Mouse (Mus musculus): ENCODE data around the gene Gm28308. TPM values are rescaled to one million over a fixed set of nuclear protein-coding genes. Genes with fewer than 3 reads are reported as not detected.

Gm28308 gene
- total and polyA plus RNA-seq, 3 experiments, result not detected

DNA sequence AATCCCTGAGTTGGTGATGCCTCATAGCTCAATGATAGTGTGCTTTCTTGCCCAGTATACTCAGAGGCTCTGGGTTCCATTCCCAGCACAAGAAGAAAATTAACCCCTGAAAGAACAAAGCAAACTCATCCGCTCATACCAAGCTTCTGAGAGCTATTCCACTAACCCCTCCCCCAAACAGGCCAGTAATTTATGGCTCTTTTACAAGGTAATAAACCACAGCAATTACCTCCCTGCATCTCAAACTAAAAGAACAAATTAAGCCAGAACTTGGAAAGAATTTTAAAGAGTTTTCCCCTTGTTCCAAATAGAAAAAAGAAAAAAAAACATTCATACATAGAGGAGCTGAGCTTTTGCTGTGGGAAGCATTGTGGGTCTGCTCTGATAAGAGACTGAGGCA, 30.3 kb downstream of the Gm28308 start:
- no peaks in the 10 kb centered on the region for H3K79me2 ChIP-seq (ENCODE audit: control insufficient read depth, insufficient read depth, low read length, poor library complexity)
- H3K4me1 ChIP-seq (ENCODE audit: control insufficient read depth in 1 of 2, insufficient read depth in 2 of 2, low read length in 2 of 2), result no peaks in the 10 kb centered on the region
- no peaks in the 10 kb centered on the region for H3K36me3 ChIP-seq (ENCODE audit: control insufficient read depth in 1 of 2, insufficient read depth in 2 of 2, low read length in 2 of 2)
- no peaks in the 10 kb centered on the region for H3K9me3 ChIP-seq (replicated peaks; ENCODE audit: insufficient read depth, low read length)
- DNase-seq (ENCODE audit: low read depth, low spot score), result no peak
- H3K4me3 ChIP-seq (ENCODE audit: control insufficient read depth in 1 of 2, insufficient read depth in 1 of 2, low read depth in 2 of 2, low read length in 2 of 2), result no peak overlapping the region
- TF ChIP-seq GATA1 (IDR thresholded peaks at IDR 0.05; ENCODE audit: low read depth, low read length) (no peak), ZKSCAN1 (IDR thresholded peaks at IDR 0.05; ENCODE audit: low read depth, low read length) (no peak), NRF1 (IDR thresholded peaks at IDR 0.05; ENCODE audit: insufficient read depth, low read depth, low read length, poor library complexity, severe bottlenecking) (no peak), TBP (IDR thresholded peaks at IDR 0.05; ENCODE audit: low read depth, low read length) (no peak), EP300 (IDR thresholded peaks at IDR 0.05; ENCODE audit: low read depth in 1 of 2, low read length in 2 of 2) (no peak), RCOR1 (IDR thresholded peaks at IDR 0.05; ENCODE audit: low read depth, low read length) (no peak), ZMIZ1 (IDR thresholded peaks at IDR 0.05; ENCODE audit: low read depth, low read length) (no peak), BHLHE40 (IDR thresholded peaks at IDR 0.05; ENCODE audit: borderline replicate concordance, low read depth, low read length) (no peak), E2F4 (IDR thresholded peaks at IDR 0.05; ENCODE audit: borderline replicate concordance, low read depth, low read length) (no peak), CHD2 (IDR thresholded peaks at IDR 0.05; ENCODE audit: low read length) (no peak), MYC (IDR thresholded peaks at IDR 0.05; ENCODE audit: low read depth, low read length) (no peak), POLR2AphosphoS2 (IDR thresholded peaks at IDR 0.05; ENCODE audit: low read length) (no peak), CHD1 (IDR thresholded peaks at IDR 0.05; ENCODE audit: low read depth, low read length) (no peak), USF2 (IDR thresholded peaks at IDR 0.05; ENCODE audit: borderline replicate concordance in 1 of 2, insufficient read depth in 1 of 2, low read depth in 1 of 2, low read length in 2 of 2) (no peak), MAX (IDR thresholded peaks at IDR 0.05; ENCODE audit: low read length) (no peak), GABPA (IDR thresholded peaks at IDR 0.05; ENCODE audit: low read depth, low read length) (no peak), NELFE (IDR thresholded peaks at IDR 0.05; ENCODE audit: low read depth, low read length) (no peak), MEF2A (IDR thresholded peaks at IDR 0.05; ENCODE audit: extremely low read depth, insufficient replicate concordance, low read depth, low read length, poor library complexity, severe bottlenecking) (no peak), ZNF384 (IDR thresholded peaks at IDR 0.05; ENCODE audit: low read depth, low read length) (no peak), SMC3 (IDR thresholded peaks at IDR 0.05; ENCODE audit: low read depth, low read length) (no peak)
- no peaks in the 10 kb centered on the region for H3K27me3 ChIP-seq (ENCODE audit: control insufficient read depth in 1 of 2, insufficient read depth in 2 of 2, low read length in 2 of 2)
- no peak overlapping the region for H3K27ac ChIP-seq (ENCODE audit: control insufficient read depth, low read depth, low read length)
- no peak overlapping the region for H3K9ac ChIP-seq (ENCODE audit: control insufficient read depth, low read depth, low read length, poor library complexity, severe bottlenecking)

GRCm38 (mm10) chr6:52182030-52182429, 31.1 kb downstream of the Gm28308 start:
- Histone ChIP-seq H3K27ac (ENCODE audit: control insufficient read depth, low read depth, low read length) (no peak overlapping the region), H3K79me2 (ENCODE audit: control insufficient read depth, insufficient read depth, low read length, poor library complexity) (no peaks in the 10 kb centered on the region), H3K9me3 (replicated peaks; ENCODE audit: insufficient read depth, low read length) (no peaks in the 10 kb centered on the region), H3K4me1 (ENCODE audit: control insufficient read depth in 1 of 2, insufficient read depth in 2 of 2, low read length in 2 of 2) (no peaks in the 10 kb centered on the region), H3K4me3 (ENCODE audit: control insufficient read depth in 1 of 2, insufficient read depth in 1 of 2, low read depth in 2 of 2, low read length in 2 of 2) (no peak overlapping the region), H3K9ac (ENCODE audit: control insufficient read depth, low read depth, low read length, poor library complexity, severe bottlenecking) (no peak overlapping the region), H3K36me3 (ENCODE audit: control insufficient read depth in 1 of 2, insufficient read depth in 2 of 2, low read length in 2 of 2) (no peaks in the 10 kb centered on the region), H3K27me3 (ENCODE audit: control insufficient read depth in 1 of 2, insufficient read depth in 2 of 2, low read length in 2 of 2) (no peaks in the 10 kb centered on the region)
- DNase-seq (ENCODE audit: low read depth, low spot score), result no peak
- no peak for TF ChIP-seq GABPA (IDR thresholded peaks at IDR 0.05; ENCODE audit: low read depth, low read length)
- TF ChIP-seq SMC3 (IDR thresholded peaks at IDR 0.05; ENCODE audit: low read depth, low read length), result no peak
